Mouse (Mus musculus) CH12.LX (cell line): ENCODE data around the gene Fars2. TPM values are rescaled to one million over a fixed set of nuclear protein-coding genes. Genes with fewer than 3 reads are reported as not detected.

Experiments
- DNase-seq: peaks from one replicate; pipeline ENCODE4 v3.0.0-alpha.2; 2013; ENCODE audit errors: extremely low read depth
- H3K27ac ChIP-seq: 2 replicates; pipeline ENCODE4 v1.5.1; 2012; ENCODE audit warnings: low read depth, mild to moderate bottlenecking, control low read depth, moderate library complexity; ENCODE audit not compliant: insufficient read depth
- H3K27me3 ChIP-seq: replicated peaks from 2 replicates; pipeline ENCODE3; 2012; ENCODE audit warnings: inconsistent platforms
- H3K36me3 ChIP-seq, 2 experiments: replicated peaks in 1 of 2; 2 replicates each; pipeline versions ENCODE3 to v1.6.1; 2012; ENCODE audit warnings: inconsistent platforms in 1 of 2, low read length in 1 of 2, mild to moderate bottlenecking in 1 of 2, mixed read lengths in 1 of 2, moderate library complexity in 1 of 2; ENCODE audit not compliant: control insufficient read depth in 1 of 2, insufficient read depth in 1 of 2
- H3K4me1 ChIP-seq, 2 experiments: 2 replicates each; pipeline ENCODE4 v1.6.1; 2012; ENCODE audit warnings: inconsistent platforms in 1 of 2, moderate library complexity in 1 of 2; ENCODE audit not compliant: insufficient read depth in 2 of 2, control insufficient read depth in 1 of 2
- H3K4me2 ChIP-seq: 2 replicates; pipeline ENCODE4 v1.6.1; 2012; ENCODE audit warnings: low read depth, mild to moderate bottlenecking, control low read depth; ENCODE audit not compliant: poor library complexity, insufficient read depth, severe bottlenecking
- H3K4me3 ChIP-seq, 3 experiments: fragments of 150-350 bp in 1 of 3; sonication (generic) in 1 of 3; replicated peaks in 1 of 3; 2 replicates each; pipeline versions ENCODE3 to v1.5.1; 2011 to 2012; ENCODE audit warnings: low read depth in 2 of 3, low read length in 2 of 3, mild to moderate bottlenecking in 2 of 3, moderate library complexity in 2 of 3, control low read depth in 1 of 3, improper control_type of control experiment in 1 of 3, inconsistent platforms in 1 of 3, mixed read lengths in 1 of 3; ENCODE audit not compliant: poor library complexity in 1 of 3
- H3K79me2 ChIP-seq: replicated peaks from 2 replicates; pipeline ENCODE4 v1.6.1; 2012; ENCODE audit warnings: mild to moderate bottlenecking, moderate library complexity; ENCODE audit not compliant: control insufficient read depth, poor library complexity, insufficient read depth, severe bottlenecking; ENCODE audit errors: extremely low read depth
- H3K9ac ChIP-seq: 2 replicates; pipeline ENCODE4 v1.6.1; 2012; ENCODE audit warnings: low read depth, mild to moderate bottlenecking, control low read depth, moderate library complexity; ENCODE audit not compliant: insufficient read depth
- H3K9me3 ChIP-seq: replicated peaks from 2 replicates; pipeline ENCODE3; 2012; ENCODE audit warnings: low read length, inconsistent platforms, mixed read lengths
- CHD2 ChIP-seq: IDR thresholded peaks from 2 replicates; pipeline ENCODE4 v1.6.1; 2011; ENCODE audit warnings: low read length, improper control_type of control experiment
- E2F4 ChIP-seq: IDR thresholded peaks from 2 replicates; pipeline ENCODE4 v1.6.1; 2011; ENCODE audit warnings: low read depth, low read length, improper control_type of control experiment; ENCODE audit not compliant: insufficient replicate concordance
- ETS1 ChIP-seq: conservative IDR thresholded peaks from 2 replicates; pipeline ENCODE4 v1.6.1; 2012; ENCODE audit warnings: low read depth, mild to moderate bottlenecking, inconsistent platforms, low read length, improper control_type of control experiment, moderate library complexity
- HCFC1 ChIP-seq: IDR thresholded peaks from 2 replicates; pipeline ENCODE4 v1.6.1; 2012; ENCODE audit warnings: low read depth, mild to moderate bottlenecking, inconsistent platforms, low read length, improper control_type of control experiment
- JUND ChIP-seq: conservative IDR thresholded peaks from 2 replicates; pipeline ENCODE4 v1.6.1; 2011; ENCODE audit warnings: low read depth, low read length, improper control_type of control experiment
- MAFK ChIP-seq: IDR thresholded peaks from 2 replicates; pipeline ENCODE4 v1.6.1; 2011; ENCODE audit warnings: low read length, improper control_type of control experiment; ENCODE audit not compliant: insufficient replicate concordance
- MAX ChIP-seq: IDR thresholded peaks from 2 replicates; pipeline ENCODE4 v1.6.1; 2011; ENCODE audit warnings: low read length, improper control_type of control experiment
- MXI1 ChIP-seq: IDR thresholded peaks from 2 replicates; pipeline ENCODE4 v1.6.1; 2011; ENCODE audit warnings: mild to moderate bottlenecking, low read depth, low read length, improper control_type of control experiment
- POLR2AphosphoS2 ChIP-seq: IDR thresholded peaks from 2 replicates; pipeline ENCODE4 v1.6.1; 2011; ENCODE audit warnings: low read depth, low read length, improper control_type of control experiment
- SMC3 ChIP-seq: IDR thresholded peaks from 2 replicates; pipeline ENCODE4 v1.6.1; 2011; ENCODE audit warnings: low read depth, low read length, improper control_type of control experiment
- USF1 ChIP-seq: IDR thresholded peaks from 2 replicates; pipeline ENCODE4 v1.6.1; 2014; ENCODE audit warnings: low read depth, mild to moderate bottlenecking, inconsistent platforms, low read length, improper control_type of control experiment
- ZMIZ1 ChIP-seq: IDR thresholded peaks from 2 replicates; pipeline ENCODE4 v1.6.1; 2012; ENCODE audit warnings: low read depth, mild to moderate bottlenecking, inconsistent platforms, low read length, improper control_type of control experiment
- ZNF384 ChIP-seq: IDR thresholded peaks from 2 replicates; pipeline ENCODE4 v1.6.1; 2012; ENCODE audit warnings: low read depth, low read length, improper control_type of control experiment, inconsistent platforms
- dilution Hi-C: fragments of 300-500 bp; cut with MboI; formaldehyde crosslinking; loops from 2 replicates; pipeline ENCODE4 v1.14.3; 2020; ENCODE audit warnings: low sequenced_read_pairs; ENCODE audit not compliant: extremely low pct_unique_long_range_greater_than_20kb, extremely low pct_ligation_motif_present
- in situ Hi-C: fragments of 300-500 bp; cut with MboI; formaldehyde crosslinking; loops from 3 replicates; pipeline ENCODE4 v1.14.3; 2019; ENCODE audit warnings: low sequenced_read_pairs, low pct_ligation_motif_present, low pct_unique_long_range_greater_than_20kb, mixed read lengths
- polyA plus RNA-seq: library from polyadenylated mRNA; unstranded; fragments of >175 nt; gene quantifications from 2 replicates; pipeline ENCODE4 v1.2.1, GENCODE M21; 2012; ENCODE audit warnings: low read depth; ENCODE audit not compliant: insufficient read length
- total RNA-seq, 2 experiments: library from RNA; depleted of rRNA; stranded (reverse); fragments of 300-350 nt in 1 of 2; fragments of >200 nt in 1 of 2; gene quantifications; 2 replicates each; pipeline ENCODE4 v1.2.3; 2012 to 2014

Gene Fars2
- total and polyA plus RNA-seq, 3 experiments, result 30.2 to 47.7 (median 46.4) TPM

DNA sequence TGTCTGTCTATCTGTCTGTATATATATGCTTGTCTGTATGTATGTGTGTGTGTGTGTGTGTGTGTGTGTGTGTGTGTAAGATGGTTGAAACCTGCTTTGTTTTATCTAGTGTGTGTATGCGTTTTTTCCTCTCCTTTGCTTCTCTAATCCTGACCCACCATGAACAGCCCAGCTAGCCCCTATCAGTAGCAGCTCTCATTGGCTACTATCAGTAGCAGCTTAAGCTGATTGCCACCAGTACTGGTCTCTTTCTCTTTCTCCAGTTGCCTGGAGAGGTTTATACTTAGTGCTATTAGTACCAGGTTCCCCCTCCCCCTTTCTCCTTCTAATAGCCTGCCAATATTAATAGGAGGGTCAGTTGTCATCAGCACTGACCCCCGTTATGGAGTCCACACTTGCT is 144.1 kb downstream of the Fars2 start:
- H3K4me3 ChIP-seq, result no peak overlapping the region
- TF ChIP-seq HCFC1 (no peak), MAFK (no peak), USF1 (no peak), ETS1 (no peak), MXI1 (no peak), MAX (no peak), JUND (no peak)
- TF ChIP-seq, all 38 proteins: peak for 0
- dilution Hi-C loops (no loop called here), in situ Hi-C loops (no loop called here)
- no peaks in the 10 kb centered on the region for H3K79me2 ChIP-seq
- no peak overlapping the region for H3K27ac ChIP-seq
- H3K9me3 ChIP-seq, result no peaks in the 10 kb centered on the region
- DNase-seq, result no peak
- H3K4me1 ChIP-seq, result no peaks in the 10 kb centered on the region
- no peaks in the 10 kb centered on the region for H3K27me3 ChIP-seq
- H3K4me2 ChIP-seq, result no peak overlapping the region
- no peak overlapping the region for H3K9ac ChIP-seq
- peaks cover 0 to 24% of the 10 kb centered on the region in 2 experiments for H3K36me3 ChIP-seq

GRCm38 (mm10) chr13:36263240-36264095 is 146.3 kb downstream of the Fars2 start:
- no peak overlapping the region for H3K4me2 ChIP-seq
- H3K36me3 ChIP-seq, result peaks cover 0 to 29% of the 10 kb centered on the region in 2 experiments
- no peak for TF ChIP-seq SMC3
- TF ChIP-seq POLR2AphosphoS2, result no peak
- no peak for TF ChIP-seq MAFK
- TF ChIP-seq ZNF384, result no peak
- no peak for TF ChIP-seq ZMIZ1
- TF ChIP-seq CHD2, result no peak
- no peak for TF ChIP-seq HCFC1
- no peak for TF ChIP-seq E2F4
- TF ChIP-seq, all 38 proteins: peak for 0
- Histone ChIP-seq H3K9me3 (no peaks in the 10 kb centered on the region), H3K79me2 (no peaks in the 10 kb centered on the region; the same call in 1 of the 2 replicates), H3K4me1 (no peaks in the 10 kb centered on the region), H3K27me3 (no peaks in the 10 kb centered on the region), H3K9ac (no peak overlapping the region), H3K4me3 (no peak overlapping the region), H3K27ac (no peak overlapping the region)
- dilution Hi-C loops, result no loop called here
- in situ Hi-C loops, result no loop called here
- DNase-seq, result no peak
